Mouse (Mus musculus) spleen, adult 2 months (tissue): ENCODE data around the gene 1700025G04Rik.

Experiments used
- CTCF ChIP-seq: fragments of 200-500 bp; IDR thresholded peaks from 2 replicates; pipeline ENCODE4 v1.5.1; 2011; ENCODE audit warnings: mild to moderate bottlenecking, inconsistent platforms; ENCODE audit not compliant: insufficient read depth, insufficient read length, insufficient replicate concordance; ENCODE audit errors: extremely low read depth
- POLR2A ChIP-seq: fragments of 200-500 bp; IDR thresholded peaks from 2 replicates; pipeline ENCODE4 v1.6.1; 2011; ENCODE audit warnings: low read depth, low read length, inconsistent platforms

GRCm38 (mm10) chr1:151926826-151927225 lies 163.1 kb downstream of the 1700025G04Rik start:
- TF ChIP-seq CTCF (no peak), POLR2A (no peak)
